Mouse (Mus musculus) bone marrow, adult 2 months (tissue): ENCODE measurements around the gene Rab11fip2.

Experiments used
- CTCF ChIP-seq: fragments of 200-500 bp; IDR thresholded peaks from 2 replicates; pipeline ENCODE4 v1.5.1; 2011; ENCODE audit warnings: low read length, control low read depth; ENCODE audit not compliant: control insufficient read depth, insufficient read depth
- POLR2A ChIP-seq: fragments of 200-500 bp; IDR thresholded peaks from 2 replicates; pipeline ENCODE4 v1.6.1; 2011; ENCODE audit warnings: low read depth, mild to moderate bottlenecking, control low read depth, low read length, borderline replicate concordance; ENCODE audit not compliant: control insufficient read depth

- TF ChIP-seq POLR2A, result no peak
- no peak for TF ChIP-seq CTCF
Observed at GRCm38 (mm10) chr19:59928672-59929071, 14.8 kb downstream of the Rab11fip2 start.
